Mouse (Mus musculus) C2C12 (cell line): ENCODE data around the gene Cox5b. TPM values are rescaled to one million over a fixed set of nuclear protein-coding genes. Genes with fewer than 3 reads are reported as not detected.
A peak's percentile ranks its signal among the peaks of the same experiment; 100 is the strongest.

Experiments used
- H3K27me3 ChIP-seq: one replicate; pipeline ENCODE4 v1.6.1; 2011; ENCODE audit not compliant: control insufficient read depth, insufficient read depth, insufficient read length
- H3K36me3 ChIP-seq: one replicate; pipeline ENCODE4 v1.6.1; 2011; ENCODE audit not compliant: control insufficient read depth, insufficient read depth
- H3K4me3 ChIP-seq: one replicate; pipeline ENCODE4 v1.5.1; 2011; ENCODE audit warnings: mild to moderate bottlenecking, control low read depth; ENCODE audit not compliant: poor library complexity, insufficient read depth, severe bottlenecking
- H3K79me2 ChIP-seq: one replicate; pipeline ENCODE4 v1.6.1; 2011; ENCODE audit not compliant: control insufficient read depth, insufficient read depth
- H3K79me3 ChIP-seq: one replicate; pipeline ENCODE4 v1.6.1; 2011; ENCODE audit warnings: low read depth, control low read depth
- H3ac ChIP-seq: one replicate; pipeline ENCODE3; 2011; ENCODE audit warnings: low read depth; ENCODE audit not compliant: control insufficient read depth, insufficient read length
- CEBPB ChIP-seq: IDR thresholded peaks from one replicate; pipeline ENCODE4 v1.6.1; 2011; ENCODE audit warnings: low read depth, mild to moderate bottlenecking, control low read depth, moderate library complexity
- CTCF ChIP-seq: IDR thresholded peaks from one replicate; pipeline ENCODE4 v1.5.1; 2011; ENCODE audit not compliant: control insufficient read depth, insufficient read depth, insufficient read length
- FOSL1 ChIP-seq: IDR thresholded peaks from one replicate; pipeline ENCODE4 v1.8.0; 2011; ENCODE audit warnings: mild to moderate bottlenecking, low read length; ENCODE audit not compliant: poor library complexity, insufficient read depth, severe bottlenecking
- MAX ChIP-seq: IDR thresholded peaks from one replicate; pipeline ENCODE4 v1.6.1; 2011; ENCODE audit warnings: mild to moderate bottlenecking, control low read depth
- MYOD1 ChIP-seq: IDR thresholded peaks from one replicate; pipeline ENCODE4 v1.6.1; 2011; ENCODE audit warnings: low read depth; ENCODE audit not compliant: control insufficient read depth, insufficient read length
- MYOG ChIP-seq: IDR thresholded peaks from one replicate; pipeline ENCODE4 v1.6.1; 2011; ENCODE audit not compliant: control insufficient read depth, insufficient read length; ENCODE audit errors: extremely low read depth
- USF1 ChIP-seq: IDR thresholded peaks from one replicate; pipeline ENCODE4 v1.6.1; 2011; ENCODE audit warnings: low read depth, mild to moderate bottlenecking, control low read depth, moderate library complexity
- long read RNA-seq, 2 experiments: library from polyadenylated mRNA; unstranded; transcript quantifications; one replicate each; pipeline ENCODE4 v2.0.0; 2019 to 2020
- polyA plus RNA-seq: library from polyadenylated mRNA; unstranded; fragments of >200 nt; fragmentation: generic; extraction: Trizol; gene quantifications from one replicate; pipeline ENCODE4 v1.2.1, GENCODE M21; 2012; ENCODE audit warnings: missing spikeins

Cox5b gene
- polyA plus RNA-seq = 734 TPM
- long read RNA-seq, experiment 1, transcript Cox5b-204 (4 exons, 865 nt) = major isoform, 390 of 407 reads
- long read RNA-seq, experiment 1, partial matches to known transcripts = 12 of 407 reads
- long read RNA-seq, experiment 1, other reads (novel, unspliced or antisense) = 2 of 407 reads
- long read RNA-seq, experiment 2, transcript Cox5b-204 (4 exons, 865 nt) = major isoform, 78 of 80 reads
- long read RNA-seq, experiment 2, partial matches to known transcripts = 2 of 80 reads
- long read RNA-seq, experiment 2, other reads (novel, unspliced or antisense) = 0 of 80 reads

DNA sequence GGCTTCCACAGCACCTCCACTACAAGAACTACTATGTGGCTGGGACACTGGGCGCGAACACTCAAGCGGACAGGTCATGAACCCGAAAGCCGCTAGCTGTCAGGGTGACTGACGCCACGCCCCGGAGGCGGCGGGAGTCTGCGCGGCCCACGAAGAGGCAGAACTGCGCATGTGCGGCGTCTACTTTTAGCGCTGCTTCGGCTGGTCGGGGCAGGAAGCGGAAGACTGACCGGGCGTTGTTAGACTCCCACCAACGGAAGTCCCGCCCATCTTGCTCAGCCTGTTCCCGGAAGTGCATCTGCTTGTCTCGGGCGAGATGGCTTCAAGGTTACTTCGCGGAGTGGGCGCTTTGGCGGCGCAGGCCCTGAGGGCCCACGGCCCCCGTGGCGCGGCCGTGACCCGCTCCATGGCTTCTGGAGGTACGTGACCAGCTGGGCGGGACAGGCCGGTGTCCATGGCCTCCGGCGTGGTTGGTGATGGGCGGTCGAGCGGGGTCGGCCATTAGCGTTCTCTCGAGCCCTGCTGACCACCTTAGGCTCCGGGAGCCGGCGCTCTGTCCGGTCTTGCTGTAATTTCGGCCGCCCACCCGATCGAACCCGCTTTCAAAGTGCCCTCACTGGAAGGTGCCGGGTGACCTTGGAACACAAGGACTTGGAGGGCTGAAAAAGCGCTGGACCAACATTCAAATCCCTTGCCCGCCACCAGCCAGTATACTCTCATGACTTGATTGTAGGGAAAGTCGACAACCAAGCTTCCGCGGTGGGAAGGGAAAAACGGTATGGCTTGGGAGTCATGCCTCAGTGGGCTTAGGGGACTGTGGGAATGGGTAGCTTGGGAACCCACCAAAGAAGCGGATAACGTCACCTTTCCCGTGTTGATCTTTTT, at the start of gene Cox5b:
TSS of gene Cox5b (plus strand) at position 179 of the 885 bp plus-strand sequence.
- no peaks in the 10 kb centered on the region for H3K27me3 ChIP-seq
- TF ChIP-seq CTCF (no peak), USF1 (no peak), MAX (no peak), CEBPB (no peak), FOSL1 (no peak)
- H3K4me3 ChIP-seq = peak within 1 kb of the TSS; percentile 80
- H3K79me3 ChIP-seq = peaks cover 15% of the 10 kb centered on the region
- peaks cover 19% of the 10 kb centered on the region for H3K79me2 ChIP-seq
- peaks cover 31% of the 10 kb centered on the region for H3K36me3 ChIP-seq
- H3ac ChIP-seq = peak within 1 kb of the TSS; percentile 91

DNA sequence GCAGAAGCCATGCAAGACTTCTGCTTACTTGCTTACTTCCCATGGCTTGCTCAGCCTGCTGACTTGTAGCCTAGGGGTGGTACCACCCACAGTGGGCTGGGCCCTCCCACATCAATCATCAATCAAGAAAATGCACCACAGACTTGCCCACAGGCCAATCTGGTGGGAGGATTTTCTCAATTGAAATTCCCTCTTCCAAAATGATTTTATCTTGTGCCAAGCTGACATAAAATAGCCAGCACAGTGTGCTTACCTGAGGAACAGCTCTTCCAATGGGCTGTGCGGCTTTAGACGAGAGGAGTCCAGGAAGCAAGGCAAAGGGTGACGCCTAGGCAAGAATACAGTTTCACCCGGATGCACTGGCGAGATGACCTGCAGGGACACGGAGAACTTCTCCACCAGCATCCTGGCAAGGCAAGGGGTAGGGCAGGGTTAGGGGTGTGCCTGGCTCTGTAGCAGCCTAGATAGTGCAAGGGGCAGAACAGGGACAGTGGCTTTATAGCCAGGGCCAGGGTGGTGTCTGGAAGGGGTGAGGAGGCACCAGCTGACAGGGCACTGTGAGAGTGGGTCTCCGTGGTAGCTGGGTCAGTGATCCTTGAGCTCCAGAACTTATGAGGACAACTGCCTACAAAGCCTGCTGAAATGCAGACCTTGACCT, 47.2 kb upstream of the Cox5b start:
- Histone ChIP-seq H3ac (no peak overlapping the region), H3K79me3 (no peaks in the 10 kb centered on the region), H3K4me3 (no peak overlapping the region), H3K36me3 (no peaks in the 10 kb centered on the region), H3K27me3 (no peaks in the 10 kb centered on the region), H3K79me2 (no peaks in the 10 kb centered on the region)
- TF ChIP-seq USF1 = no peak
- no peak for TF ChIP-seq CEBPB
- TF ChIP-seq FOSL1 = no peak
- TF ChIP-seq MYOG = no peak
- TF ChIP-seq MYOD1 = no peak

DNA sequence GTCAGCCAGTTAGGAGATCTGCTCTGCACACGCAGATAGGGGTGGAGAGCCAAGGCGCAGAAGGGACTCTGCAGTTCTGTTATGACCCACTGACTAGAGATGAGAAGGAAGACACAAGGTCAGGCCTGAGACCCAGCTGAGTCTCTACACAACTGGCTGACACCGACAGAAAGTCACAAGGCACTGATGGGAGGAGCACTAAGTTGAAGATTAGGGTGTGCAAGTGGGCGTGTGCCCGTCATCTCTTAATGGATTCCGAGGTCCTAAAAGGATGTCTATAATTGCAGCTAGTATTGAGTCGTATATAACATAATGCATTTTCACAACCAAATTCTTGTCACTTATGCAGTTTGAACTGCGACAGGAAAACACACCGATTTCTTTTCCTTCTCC, 46.6 kb upstream of the Cox5b start:
- H3K27me3 ChIP-seq = no peaks in the 10 kb centered on the region
- no peaks in the 10 kb centered on the region for H3K79me2 ChIP-seq
- H3K36me3 ChIP-seq = no peaks in the 10 kb centered on the region
- no peak overlapping the region for H3ac ChIP-seq
- no peaks in the 10 kb centered on the region for H3K79me3 ChIP-seq
- TF ChIP-seq MYOD1 = no peak
- no peak for TF ChIP-seq CEBPB
- no peak for TF ChIP-seq FOSL1
- no peak for TF ChIP-seq USF1
- TF ChIP-seq MYOG = no peak
- no peak for TF ChIP-seq MAX
- TF ChIP-seq CTCF = no peak
- H3K4me3 ChIP-seq = no peak overlapping the region

DNA sequence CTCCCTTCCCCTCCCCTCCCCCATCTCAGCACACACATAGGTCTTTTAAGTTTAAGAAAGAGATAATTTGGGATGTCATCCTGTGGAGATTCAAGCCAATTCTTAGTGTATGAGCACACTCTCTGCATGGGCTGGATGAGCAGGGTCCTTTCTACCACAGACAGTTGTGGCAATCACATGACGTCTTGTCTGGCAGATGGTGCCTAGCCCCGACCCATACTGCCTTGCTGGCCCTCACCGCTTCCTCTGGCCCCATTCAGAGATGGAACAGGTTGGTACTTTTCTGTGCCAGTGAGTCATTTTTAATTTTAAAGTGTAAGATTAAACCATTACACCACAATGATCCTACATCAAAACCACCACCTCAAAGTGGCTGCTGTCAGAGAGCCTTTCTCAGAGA, 45.0 kb upstream of the Cox5b start:
- Histone ChIP-seq H3K4me3 (no peak overlapping the region), H3K27me3 (no peaks in the 10 kb centered on the region), H3K36me3 (no peaks in the 10 kb centered on the region), H3ac (no peak overlapping the region), H3K79me2 (no peaks in the 10 kb centered on the region), H3K79me3 (no peaks in the 10 kb centered on the region)
- no peak for TF ChIP-seq MYOG
- TF ChIP-seq FOSL1 = no peak
- TF ChIP-seq CTCF = no peak
- TF ChIP-seq MYOD1 = peak; percentile 52
- TF ChIP-seq USF1 = no peak
- no peak for TF ChIP-seq MAX

DNA sequence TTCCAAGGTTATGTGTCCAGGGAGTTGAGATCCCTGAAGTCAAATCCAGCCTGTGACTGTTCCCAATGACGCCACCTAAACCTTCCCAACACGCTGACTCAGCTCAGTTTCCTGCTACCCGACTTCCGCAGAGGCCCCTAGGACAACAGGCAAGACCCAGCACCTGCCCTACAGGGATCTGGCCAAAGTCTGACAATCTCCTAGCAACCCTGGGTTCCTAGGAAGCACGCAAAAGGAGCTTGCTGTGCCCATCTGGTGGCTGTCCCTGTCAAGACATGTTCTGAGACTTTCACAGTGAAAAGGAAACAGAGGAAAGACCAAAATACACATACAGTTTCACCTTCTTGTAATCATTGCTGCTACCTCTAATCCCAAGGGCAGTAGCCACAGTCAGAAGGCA, 43.6 kb upstream of the Cox5b start:
- no peak overlapping the region for H3ac ChIP-seq
- no peak overlapping the region for H3K4me3 ChIP-seq
- TF ChIP-seq MYOD1 (peak; percentile 68), CEBPB (no peak), FOSL1 (no peak)
- H3K36me3 ChIP-seq = no peaks in the 10 kb centered on the region
- no peaks in the 10 kb centered on the region for H3K27me3 ChIP-seq
- no peaks in the 10 kb centered on the region for H3K79me2 ChIP-seq
- no peaks in the 10 kb centered on the region for H3K79me3 ChIP-seq
